Comparison of ENCODE assay signal across 7 mouse cellular contexts in the genomic region with DNA sequence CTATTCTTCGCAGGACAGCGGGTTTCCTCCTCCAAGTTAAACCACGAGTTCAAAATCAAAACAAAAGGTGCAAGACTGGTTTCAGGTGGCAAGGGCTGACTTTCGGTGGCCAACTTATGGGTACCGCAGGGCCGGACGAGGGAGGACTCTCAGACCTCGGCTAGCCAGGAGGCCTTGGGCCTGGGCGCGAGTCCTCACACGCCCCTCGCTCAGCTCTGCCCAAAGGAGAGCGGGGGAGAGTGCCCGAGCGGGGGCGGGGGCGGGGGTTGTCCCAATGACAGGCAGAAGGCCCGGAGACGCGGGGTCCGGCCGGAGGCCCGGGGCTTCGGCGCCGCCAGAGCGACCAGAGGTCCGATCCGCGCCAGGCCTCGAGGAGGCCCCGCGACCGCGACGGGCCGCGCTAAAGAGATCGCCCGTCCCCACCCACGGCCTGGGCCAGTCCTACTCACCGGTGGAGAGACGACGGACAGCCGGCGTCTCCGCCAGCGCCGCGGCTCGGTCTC. TPM values are rescaled to one million over a fixed set of nuclear protein-coding genes. Genes with fewer than 3 reads are reported as not detected.
DNase-seq lines count a peak whose midpoint lies in the region; ATAC-seq and TF ChIP-seq lines count a peak whose summit lies in the region.

No protein-coding gene starts in this region.

- peak overlapping the region; percentile 50 for H3K27ac ChIP-seq in forebrain, embryonic 11.5 days (ENCODE audit: low read depth, low read length)
- H3K27ac ChIP-seq in midbrain, embryonic 15.5 days = peak overlapping the region; percentile 89

- TF ChIP-seq CTCF in lung, adult 2 months (IDR thresholded peaks at IDR 0.05; ENCODE audit: insufficient read depth, low read length) = no peak

- peak; percentile 89 for ATAC-seq in forebrain, embryonic 11.5 days (replicated peaks; ENCODE audit: low FRiP score)
- ATAC-seq in midbrain, embryonic 15.5 days (replicated peaks) = peak; percentile 93

- peak overlapping the region; percentile 87 for H3K4me3 ChIP-seq in lung, adult 2 months (replicated peaks; ENCODE audit: extremely low read depth, low read depth, low read length)
- H3K4me3 ChIP-seq in forebrain, embryonic 11.5 days (ENCODE audit: low read depth, low read length) = peak overlapping the region; percentile 87
- peak overlapping the region; percentile 96 for H3K4me3 ChIP-seq in midbrain, embryonic 15.5 days

- H3K4me2 ChIP-seq in forebrain, embryonic 11.5 days (ENCODE audit: low read depth, low read length, severe bottlenecking) = peak overlapping the region; percentile 89
- peak overlapping the region; percentile 86 for H3K4me2 ChIP-seq in midbrain, embryonic 15.5 days

- H3K4me1 ChIP-seq in lung, adult 2 months (ENCODE audit: control insufficient read depth, insufficient read depth, low read length) = peaks cover 2% of the 10 kb centered on the region
- peaks cover 4% of the 10 kb centered on the region; the same call in 1 of the 2 replicates for H3K4me1 ChIP-seq in forebrain, embryonic 11.5 days (replicated peaks; ENCODE audit: control insufficient read depth, insufficient read depth, low read length)
- H3K4me1 ChIP-seq in midbrain, embryonic 15.5 days = peaks cover 39% of the 10 kb centered on the region

- H3K9ac ChIP-seq in forebrain, embryonic 11.5 days (ENCODE audit: low read length) = peak overlapping the region; percentile 89
- H3K9ac ChIP-seq in midbrain, embryonic 15.5 days = peak overlapping the region; percentile 93

- no peaks in the 10 kb centered on the region for H3K36me3 ChIP-seq in forebrain, embryonic 11.5 days (ENCODE audit: control insufficient read depth, insufficient read depth, low read length)
- no peaks in the 10 kb centered on the region for H3K36me3 ChIP-seq in midbrain, embryonic 15.5 days (replicated peaks)

- under 1% methylated on average over 49 of the region's 51 CpGs for WGBS in lung, adult 2 months
- under 1% methylated on average over 39 of the region's 51 CpGs for WGBS in forebrain, embryonic 11.5 days
- under 1% methylated on average over 41 of the region's 51 CpGs for WGBS in midbrain, embryonic 15.5 days

- no peaks in the 10 kb centered on the region for H3K9me3 ChIP-seq in forebrain, embryonic 11.5 days (ENCODE audit: control insufficient read depth, low read length)
- no peaks in the 10 kb centered on the region for H3K9me3 ChIP-seq in midbrain, embryonic 15.5 days

- H3K27me3 ChIP-seq in forebrain, embryonic 11.5 days (ENCODE audit: control insufficient read depth, insufficient read depth, low read length) = no peaks in the 10 kb centered on the region
- no peaks in the 10 kb centered on the region for H3K27me3 ChIP-seq in midbrain, embryonic 15.5 days (replicated peaks)

- no peak for DNase-seq in lung, adult 2 months
- DNase-seq in lung, postnatal 14 days = no peak
- DNase-seq in adipocyte (ENCODE audit: low spot score) = peak; percentile 47
- DNase-seq in forebrain, embryonic 11.5 days (ENCODE audit: low spot score) = peak; percentile 84
- DNase-seq in kidney, postnatal 4 days = peak; percentile 66 to 81
- DNase-seq in c-Kit-positive CD71-positive TER-119-positive erythroid progenitor cells, embryonic 14.5 days (ENCODE audit: low spot score) = no peak

- TF ChIP-seq POLR2A in lung, adult 2 months (IDR thresholded peaks at IDR 0.05; ENCODE audit: borderline replicate concordance, extremely low read depth, low read depth, low read length) = no peak

RNA-seq across cellular contexts. Expression of a gene that starts 0.4 kb away (rescaled TPM):
- polyA plus RNA-seq in lung, adult 2 months (2012; rRNA removed) = 10.5 and 16.0 TPM in 2 replicates
- 19.9 and 21.0 TPM in 2 replicates for polyA plus RNA-seq in forebrain, embryonic 11.5 days (2014; fragmentation: Nextera tagmentation; extraction: Ambion mirVana)
- polyA plus RNA-seq in midbrain, embryonic 15.5 days (2015; fragmentation: Nextera tagmentation; extraction: Ambion mirVana) = 28.8 and 31.1 TPM in 2 replicates

RNA-seq across cellular contexts. Expression of a gene that starts 15.0 kb away (rescaled TPM):
- polyA plus RNA-seq in lung, adult 2 months (2012; rRNA removed) = 51.9 and 53.0 TPM in 2 replicates
- polyA plus RNA-seq in forebrain, embryonic 11.5 days (2014; fragmentation: Nextera tagmentation; extraction: Ambion mirVana) = 48.0 and 54.2 TPM in 2 replicates
- polyA plus RNA-seq in midbrain, embryonic 15.5 days (2015; fragmentation: Nextera tagmentation; extraction: Ambion mirVana) = 68.4 and 76.4 TPM in 2 replicates

Comparison
In these comparisons a context has a peak if more than half of its experiments do, and no peak if none do; other contexts are left out.
1. DNase-seq: peak in adipocyte (single experiment), forebrain, embryonic 11.5 days (single experiment) and kidney, postnatal 4 days (2 of 2); none in lung, adult 2 months (single experiment), lung, postnatal 14 days (single experiment) and c-Kit-positive CD71-positive TER-119-positive erythroid progenitor cells, embryonic 14.5 days (single experiment).
2. Peak in every context shown above with its lines, with median percentiles within 50 percentile points of each other: H3K4me3 ChIP-seq.